Mouse (Mus musculus) heart, postnatal 0 days (tissue): ENCODE results near the gene Zmat1.

ENCODE experiments used
- CTCF ChIP-seq: IDR thresholded peaks from 2 replicates; pipeline ENCODE4 v1.5.1; 2016; ENCODE audit warnings: antibody characterized with exemption, control low read depth, low read depth
- EP300 ChIP-seq: IDR thresholded peaks from 2 replicates; pipeline ENCODE4 v1.6.1; 2016; ENCODE audit warnings: antibody characterized with exemption, low read depth

DNA sequence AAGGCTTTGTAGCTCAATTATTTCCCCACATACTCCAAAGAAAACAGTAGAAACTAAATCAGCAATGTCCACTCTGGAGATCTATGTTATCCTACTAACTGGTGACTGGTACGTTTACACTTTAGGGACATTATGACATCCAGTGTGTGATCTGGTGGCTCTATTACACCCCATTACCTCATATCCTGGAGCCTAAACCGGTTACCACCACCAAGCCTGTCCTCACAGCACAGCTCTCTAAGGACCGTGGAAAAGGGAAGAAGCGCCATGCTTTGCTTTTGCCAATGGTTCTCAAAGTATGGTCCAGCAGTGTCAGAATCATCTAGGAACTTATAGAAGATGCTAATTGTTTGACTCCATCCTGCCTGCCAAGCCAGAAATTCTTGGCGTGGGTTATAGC, 79.1 kb downstream of the Zmat1 start:
- no peak for TF ChIP-seq CTCF
- no peak for TF ChIP-seq EP300
